Comparison of ENCODE assay signal across 17 mouse cellular contexts in genomic region chr1:81077665-81078314, GRCm38 (mm10). TPM values are rescaled to one million over a fixed set of nuclear protein-coding genes. Genes with fewer than 3 reads are reported as not detected.
DNase-seq lines count a peak whose midpoint lies in the region; ATAC-seq and TF ChIP-seq lines count a peak whose summit lies in the region.
"Had no signal": no experiment of that assay in that cellular context is flagged by ENCODE, and none has a peak within 500 bp of the region (broad histone marks: within the 10 kb centered on the region; RNA-seq: fewer than 3 reads in every experiment).

No protein-coding gene starts in this region.

- no peaks in the 10 kb centered on the region for H3K36me3 ChIP-seq in forebrain, embryonic 14.5 days (ENCODE audit: control insufficient read depth, insufficient read depth, low read length)
- H3K36me3 ChIP-seq in hindbrain, postnatal 0 days (ENCODE audit: insufficient read depth, low read length) = no peaks in the 10 kb centered on the region
- no peaks in the 10 kb centered on the region for H3K36me3 ChIP-seq in neural tube, embryonic 14.5 days (ENCODE audit: control insufficient read depth, insufficient read depth, low read length)
- H3K36me3 ChIP-seq: heart, embryonic 13.5 days; lung, embryonic 15.5 days had no signal

- peak overlapping the region; percentile 62 for H3K9ac ChIP-seq in forebrain, embryonic 14.5 days (ENCODE audit: low read length)
- H3K9ac ChIP-seq in hindbrain, postnatal 0 days (replicated peaks; ENCODE audit: low read length) = peak overlapping the region; percentile 68
- H3K9ac ChIP-seq in neural tube, embryonic 14.5 days (replicated peaks; ENCODE audit: low read depth, low read length) = peak overlapping the region; percentile 65
- H3K9ac ChIP-seq: heart, embryonic 13.5 days; lung, embryonic 15.5 days had no signal

- H3K27me3 ChIP-seq in forebrain, embryonic 14.5 days (replicated peaks; ENCODE audit: control insufficient read depth, insufficient read depth, low read length) = no peaks in the 10 kb centered on the region
- no peaks in the 10 kb centered on the region for H3K27me3 ChIP-seq in hindbrain, postnatal 0 days (ENCODE audit: insufficient read depth, low read length)
- no peaks in the 10 kb centered on the region for H3K27me3 ChIP-seq in neural tube, embryonic 14.5 days (ENCODE audit: control insufficient read depth, insufficient read depth, low read length)
- H3K27me3 ChIP-seq: lung, embryonic 15.5 days had no signal

- no peaks in the 10 kb centered on the region for H3K4me1 ChIP-seq in forebrain, embryonic 14.5 days (ENCODE audit: control insufficient read depth, insufficient read depth, low read length)
- no peaks in the 10 kb centered on the region for H3K4me1 ChIP-seq in hindbrain, postnatal 0 days (ENCODE audit: insufficient read depth, low read length)
- no peaks in the 10 kb centered on the region for H3K4me1 ChIP-seq in neural tube, embryonic 14.5 days (ENCODE audit: control insufficient read depth, insufficient read depth, low read length)
- H3K4me1 ChIP-seq: heart, embryonic 13.5 days; lung, embryonic 15.5 days had no signal

- H3K4me3 ChIP-seq in left cerebral cortex, adult 2 months = peak overlapping the region; percentile 63
- peak overlapping the region; percentile 30 for H3K4me3 ChIP-seq in forebrain, embryonic 14.5 days (ENCODE audit: low read depth, low read length)
- H3K4me3 ChIP-seq in hindbrain, postnatal 0 days (ENCODE audit: low read length) = peak overlapping the region; percentile 52
- peak overlapping the region; percentile 45 for H3K4me3 ChIP-seq in neural tube, embryonic 14.5 days (ENCODE audit: low read depth, low read length)
- H3K4me3 ChIP-seq in gastrocnemius, adult 2 months = no peak overlapping the region
- H3K4me3 ChIP-seq: heart, embryonic 13.5 days; lung, embryonic 15.5 days had no signal

- TF ChIP-seq CTCF in left cerebral cortex, adult 2 months (IDR thresholded peaks at IDR 0.05) = no peak
- TF ChIP-seq CTCF in hindbrain, postnatal 0 days (IDR thresholded peaks at IDR 0.05; ENCODE audit: low read depth) = no peak
- no peak for TF ChIP-seq CTCF in gastrocnemius, adult 2 months (IDR thresholded peaks at IDR 0.05)

- DNase-seq in left cerebral cortex, adult 2 months (ENCODE audit: extremely low spot score in 1 of 2, low spot score in 2 of 2) = no peak
- no peak for DNase-seq in left cerebral cortex, adult 8-10 months (ENCODE audit: low spot score in 2 of 2)
- no peak for DNase-seq in forebrain, embryonic 14.5 days (ENCODE audit: low spot score)
- DNase-seq in hindbrain, postnatal 0 days (ENCODE audit: low spot score) = peak; percentile 31
- no peak for DNase-seq in heart, adult 18-20 months
- DNase-seq in gastrocnemius, adult 2 months = no peak
- DNase-seq in lung, postnatal 14 days = no peak
- DNase-seq: gastrocnemius, postnatal 10 days; kidney, postnatal 14 days; liver had no signal

- intact Hi-C loops in left cerebral cortex, adult 2 months (cut with DNase I) = loop anchor here (2.0 to 5.0 kb wide), 4 partner anchors 103 to 223 kb away; no protein-coding TSS in a partner anchor
- intact Hi-C loops in gastrocnemius, adult 2 months (cut with DNase I) = no loop called here

- H3K4me2 ChIP-seq in forebrain, embryonic 14.5 days (ENCODE audit: low read length) = peak overlapping the region; percentile 46
- peak overlapping the region; percentile 58 for H3K4me2 ChIP-seq in hindbrain, postnatal 0 days (ENCODE audit: low read depth, low read length)
- H3K4me2 ChIP-seq in neural tube, embryonic 14.5 days (ENCODE audit: low read depth, low read length) = peak overlapping the region; percentile 53
- H3K4me2 ChIP-seq: heart, embryonic 13.5 days; lung, embryonic 15.5 days had no signal

- no peaks in the 10 kb centered on the region for H3K9me3 ChIP-seq in forebrain, embryonic 14.5 days (replicated peaks; ENCODE audit: control insufficient read depth, low read length)
- no peaks in the 10 kb centered on the region for H3K9me3 ChIP-seq in hindbrain, postnatal 0 days (ENCODE audit: low read length)
- no peaks in the 10 kb centered on the region for H3K9me3 ChIP-seq in neural tube, embryonic 14.5 days (ENCODE audit: control insufficient read depth, low read length)
- H3K9me3 ChIP-seq: heart, embryonic 13.5 days; lung, embryonic 15.5 days had no signal

- H3K27ac ChIP-seq in left cerebral cortex, adult 2 months = peak overlapping the region; percentile 97
- H3K27ac ChIP-seq in forebrain, embryonic 14.5 days (ENCODE audit: low read depth, low read length) = peak overlapping the region; percentile 89
- peak overlapping the region; percentile 94 for H3K27ac ChIP-seq in hindbrain, postnatal 0 days
- H3K27ac ChIP-seq in neural tube, embryonic 14.5 days (ENCODE audit: low read depth, low read length) = peak overlapping the region; percentile 96
- no peak overlapping the region for H3K27ac ChIP-seq in gastrocnemius, adult 2 months
- H3K27ac ChIP-seq: heart, embryonic 13.5 days; lung, embryonic 15.5 days; stomach, postnatal 0 days had no signal

- no peak for ATAC-seq in forebrain, embryonic 14.5 days
- peak; percentile 50; the same call in 1 of the 2 replicates for ATAC-seq in hindbrain, postnatal 0 days
- ATAC-seq in neural tube, embryonic 14.5 days (ENCODE audit: low read depth) = peak; percentile 36; the same call in 1 of the 2 replicates
- ATAC-seq: activated CD4-positive, CD25-positive, alpha-beta regulatory T cell, adult 4 months had no signal

- 53% methylated on average over 9 of the region's 9 CpGs for WGBS in forebrain, embryonic 14.5 days
- WGBS in hindbrain, postnatal 0 days = 50% methylated on average over 9 of the region's 9 CpGs
- WGBS in neural tube, embryonic 14.5 days = 39% methylated on average over 9 of the region's 9 CpGs

RNA-seq across cellular contexts. Expression of gene Nyap2, which starts 1.0 kb away (rescaled TPM):
- 10 to 100 TPM; 42.9 to 43.4 TPM for total RNA-seq in left cerebral cortex, adult 2 months (2021)
- total RNA-seq in left cerebral cortex, adult 8-10 months (2022) = 10 to 100 TPM; 34.2 to 42.5 (median 39.5) TPM
- polyA plus RNA-seq in forebrain, embryonic 14.5 days (2014; fragmentation: Nextera tagmentation; extraction: Ambion mirVana) = 4.5 and 7.2 TPM in 2 replicates
- total RNA-seq in hindbrain, postnatal 0 days (2014; rRNA removed) = 37.6 and 39.3 TPM in 2 replicates
- 12.1 and 12.5 TPM in 2 replicates for polyA plus RNA-seq in hindbrain, postnatal 0 days (2015; fragmentation: Nextera tagmentation; extraction: Ambion mirVana)
- 39.3 and 45.7 TPM in 2 replicates for polyA plus RNA-seq in neural tube, embryonic 14.5 days (2014; fragmentation: Nextera tagmentation; extraction: Ambion mirVana)
- total RNA-seq in heart, adult 18-20 months (2021) = not detected
- not detected for total RNA-seq in gastrocnemius, adult 2 months (2021)
- total RNA-seq: megakaryocyte-erythroid progenitor cell, adult 5-6 weeks; MEL had no signal
- polyA plus RNA-seq: activated CD4-positive, CD25-positive, alpha-beta regulatory T cell, adult 4 months had no signal

Comparison
In these comparisons a context has a peak if more than half of its experiments do, and no peak if none do; other contexts are left out.
1. RNA of gene Nyap2, which starts 1.0 kb away (total RNA-seq): 42.9 to 43.4 TPM in left cerebral cortex, adult 2 months, 34.2 to 42.5 TPM in left cerebral cortex, adult 8-10 months and 37.6 to 39.3 TPM in hindbrain, postnatal 0 days; not detected in heart, adult 18-20 months and not detected in gastrocnemius, adult 2 months; every median in the first group is over 10 times any median in the second.
2. Peak in every context shown above with its lines, with median percentiles within 50 percentile points of each other: H3K4me2 ChIP-seq and H3K9ac ChIP-seq.